Mouse (Mus musculus) intestine, embryonic 16.5 days (tissue): Measurements from ENCODE around the gene Tnfrsf8. TPM values are rescaled to one million over a fixed set of nuclear protein-coding genes. Genes with fewer than 3 reads are reported as not detected.

Experiments
- ATAC-seq: fragments of 200-750 bp; cut with Nextera tagmentation; 2 replicates; pipeline ENCODE4 v1.8.0; 2017; ENCODE audit warnings: moderate TSS enrichment, moderate library complexity
- H3K27ac ChIP-seq: fragments of 300-500 bp; sonication (generic); 2 replicates; pipeline ENCODE4 v1.5.1; 2014; ENCODE audit warnings: mild to moderate bottlenecking, low read length
- H3K27me3 ChIP-seq: fragments of 300-500 bp; sonication (generic); replicated peaks from 2 replicates; pipeline ENCODE4 v1.6.1; 2014; ENCODE audit warnings: low read length, control low read depth, mixed read lengths; ENCODE audit not compliant: control insufficient read depth, insufficient read depth
- H3K36me3 ChIP-seq: fragments of 300-500 bp; sonication (generic); 2 replicates; pipeline ENCODE4 v1.6.1; 2014; ENCODE audit warnings: low read length, control low read depth; ENCODE audit not compliant: control insufficient read depth, insufficient read depth
- H3K4me1 ChIP-seq: fragments of 300-500 bp; sonication (generic); 2 replicates; pipeline ENCODE4 v1.6.1; 2014; ENCODE audit warnings: low read length, control low read depth, mixed read lengths; ENCODE audit not compliant: control insufficient read depth, insufficient read depth
- H3K4me2 ChIP-seq: fragments of 300-500 bp; sonication (generic); 2 replicates; pipeline ENCODE4 v1.6.1; 2014; ENCODE audit warnings: low read depth, low read length, control low read depth
- H3K4me3 ChIP-seq: fragments of 300-500 bp; sonication (generic); 2 replicates; pipeline ENCODE4 v1.5.1; 2014; ENCODE audit warnings: mild to moderate bottlenecking, low read length
- H3K9ac ChIP-seq: fragments of 300-500 bp; sonication (generic); 2 replicates; pipeline ENCODE4 v1.6.1; 2014; ENCODE audit warnings: low read depth, low read length
- H3K9me3 ChIP-seq: fragments of 300-500 bp; sonication (generic); 2 replicates; pipeline ENCODE4 v1.6.1; 2016; ENCODE audit warnings: low read length, control low read depth; ENCODE audit not compliant: control insufficient read depth
- WGBS: fragments of 180-500 bp; shearing (Covaris S2); extraction: QIAGEN DNeasy Blood & Tissue Kit; methylation state at CpG from one replicate; pipeline ENCODE4 v1.1.7; 2014; 5-methylcytosine and 5-hydroxymethylcytosine counted together
- polyA plus RNA-seq: library from polyadenylated mRNA; unstranded; fragments of >200 nt; fragmentation: Nextera tagmentation; extraction: Ambion mirVana; gene quantifications from 2 replicates; pipeline ENCODE4 v1.2.1, GENCODE M21; 2015

Tnfrsf8 gene
- polyA plus RNA-seq, 1 experiment from 2014 or later, result not detected

DNA sequence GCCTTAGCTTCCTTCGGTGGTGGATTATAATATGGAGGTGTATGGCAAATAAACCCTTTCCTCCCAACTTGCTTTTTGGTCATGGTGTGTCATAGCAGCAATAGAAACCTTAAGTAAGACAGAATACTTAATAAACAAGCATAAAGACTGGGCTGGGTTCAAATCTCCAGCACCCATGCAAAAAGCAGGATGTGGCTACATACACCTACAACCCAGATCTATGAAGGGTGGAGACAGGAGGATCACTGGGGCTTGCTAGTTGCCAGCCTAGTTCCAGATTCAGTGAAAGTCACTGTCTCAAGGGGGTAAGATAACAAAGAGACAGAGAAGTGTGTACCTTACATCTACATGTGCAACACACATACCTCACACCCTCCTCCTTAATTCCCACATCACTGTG, 51.4 kb downstream of the Tnfrsf8 start:
- H3K9me3 ChIP-seq, result no peaks in the 10 kb centered on the region
- no peaks in the 10 kb centered on the region for H3K36me3 ChIP-seq
- no peak overlapping the region for H3K9ac ChIP-seq
- H3K4me2 ChIP-seq, result no peak overlapping the region
- no peak overlapping the region for H3K4me3 ChIP-seq
- 100% methylated on average over 1 of the region's 1 CpGs for WGBS
- peaks cover 5% of the 10 kb centered on the region; the same call in 1 of the 2 replicates for H3K4me1 ChIP-seq
- no peaks in the 10 kb centered on the region for H3K27me3 ChIP-seq
- ATAC-seq, result no peak
- no peak overlapping the region for H3K27ac ChIP-seq

DNA sequence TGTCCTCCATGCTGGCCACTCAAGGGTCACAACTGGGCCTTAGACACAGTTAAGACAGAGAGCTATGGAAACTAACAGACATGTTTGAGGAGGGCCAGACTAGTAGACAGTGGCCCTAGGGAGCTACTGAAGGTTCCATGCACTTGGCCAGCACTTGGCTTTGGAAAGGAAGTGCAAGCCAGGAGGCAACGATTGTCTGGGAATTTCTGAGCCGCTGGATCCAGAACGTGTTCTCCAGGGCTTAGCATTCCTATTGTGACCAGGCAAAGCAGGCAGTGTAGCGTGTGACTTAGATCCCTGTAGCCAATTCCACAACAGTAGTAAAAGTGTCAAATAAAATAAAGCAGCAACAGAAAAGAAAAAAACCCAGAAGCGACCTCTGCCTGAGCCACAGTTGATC, 54.2 kb downstream of the Tnfrsf8 start:
- Histone ChIP-seq H3K4me2 (no peak overlapping the region), H3K9ac (no peak overlapping the region), H3K4me1 (peaks cover 5% of the 10 kb centered on the region; the same call in 1 of the 2 replicates), H3K36me3 (no peaks in the 10 kb centered on the region), H3K27ac (no peak overlapping the region), H3K27me3 (no peaks in the 10 kb centered on the region), H3K4me3 (no peak overlapping the region), H3K9me3 (no peaks in the 10 kb centered on the region)
- 82% methylated on average over 5 of the region's 5 CpGs for WGBS
- no peak for ATAC-seq

DNA sequence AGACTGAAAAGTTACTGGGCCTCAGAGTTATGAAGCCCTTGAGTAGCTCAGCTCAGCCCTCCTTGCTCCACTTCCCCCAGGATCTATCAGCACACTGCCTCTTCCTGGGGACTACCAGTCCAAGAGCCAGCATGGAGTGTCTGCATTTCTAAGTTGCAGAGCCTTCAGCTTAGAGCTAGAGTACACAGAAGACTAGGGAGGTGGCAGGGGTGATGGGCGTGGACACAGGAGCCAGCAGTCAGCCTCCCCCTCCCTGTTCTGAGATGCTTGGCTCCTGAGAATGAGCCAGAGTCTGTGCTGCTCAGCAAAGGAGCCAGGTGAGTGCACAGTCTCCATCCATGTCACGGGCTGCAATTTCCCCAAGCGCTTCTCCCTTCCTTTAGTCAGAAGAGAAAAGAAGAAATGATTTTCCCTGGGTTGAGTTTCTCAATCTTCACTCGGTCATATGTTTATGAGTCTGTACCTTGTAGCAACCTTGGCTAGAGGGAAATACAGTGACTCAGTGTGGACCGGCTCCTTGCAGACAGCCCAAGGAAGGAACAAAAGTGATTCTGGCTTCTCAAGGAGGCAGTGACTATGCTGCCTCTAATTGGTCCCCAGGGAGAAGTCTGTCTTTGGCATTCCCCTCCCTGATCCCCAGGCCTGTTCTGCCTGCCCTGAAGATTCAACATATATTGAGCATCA, 57.1 kb downstream of the Tnfrsf8 start:
- Histone ChIP-seq H3K27ac (no peak overlapping the region), H3K4me3 (no peak overlapping the region), H3K9ac (no peak overlapping the region), H3K36me3 (no peaks in the 10 kb centered on the region), H3K27me3 (no peaks in the 10 kb centered on the region), H3K4me1 (no peaks in the 10 kb centered on the region), H3K9me3 (no peaks in the 10 kb centered on the region), H3K4me2 (no peak overlapping the region)
- 54% methylated on average over 5 of the region's 5 CpGs for WGBS
- ATAC-seq, result 0 out of 2 replicates have a peak, but pooled peaks have one; percentile 28

DNA sequence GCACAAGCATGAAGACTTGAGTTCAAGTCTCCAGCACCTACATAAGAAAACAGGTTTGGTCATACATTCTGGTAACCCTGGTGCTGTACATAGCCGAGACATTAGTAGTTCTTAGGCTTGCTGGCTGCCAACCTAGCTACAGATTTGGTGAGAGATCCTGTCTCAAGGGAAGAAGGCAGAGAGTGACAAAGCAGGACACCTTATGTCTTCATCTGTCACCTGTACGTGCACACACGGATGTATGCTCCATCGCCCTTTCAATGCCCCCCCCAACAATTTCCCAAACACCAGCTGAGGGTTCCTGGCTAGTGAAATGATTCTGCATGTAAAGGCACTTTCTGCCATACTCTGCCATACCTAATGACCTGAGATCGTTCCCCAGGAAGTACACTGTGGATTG, 58.8 kb downstream of the Tnfrsf8 start:
- 89% methylated on average over 5 of the region's 5 CpGs for WGBS
- ATAC-seq, result no peak
- no peaks in the 10 kb centered on the region for H3K36me3 ChIP-seq

DNA sequence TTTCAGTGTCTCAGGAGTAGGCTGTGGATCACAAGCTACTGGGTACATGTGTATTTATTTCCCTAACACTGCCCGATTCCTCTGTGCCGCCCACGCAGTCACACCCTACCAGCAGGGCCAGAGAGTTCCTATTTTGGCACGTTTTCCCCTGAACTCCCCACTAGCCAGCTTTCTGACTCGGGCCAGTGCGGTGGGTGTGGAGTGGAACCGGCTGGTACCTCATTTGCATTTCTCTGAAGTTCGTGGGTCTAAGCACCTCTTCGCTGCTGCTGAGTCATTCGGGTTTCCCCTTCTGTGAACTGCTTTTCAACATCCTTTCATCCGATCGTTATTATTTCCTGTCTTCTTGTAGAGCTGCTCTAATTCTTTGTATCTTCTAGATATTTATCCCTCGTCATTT, 60.5 kb downstream of the Tnfrsf8 start:
- H3K4me1 ChIP-seq, result no peaks in the 10 kb centered on the region
- no peaks in the 10 kb centered on the region for H3K27me3 ChIP-seq
- H3K4me3 ChIP-seq, result no peak overlapping the region
- ATAC-seq, result no peak
- 45% methylated on average over 13 of the region's 13 CpGs for WGBS
- no peaks in the 10 kb centered on the region for H3K36me3 ChIP-seq
- no peak overlapping the region for H3K9ac ChIP-seq
- H3K27ac ChIP-seq, result no peak overlapping the region
- no peaks in the 10 kb centered on the region for H3K9me3 ChIP-seq
- H3K4me2 ChIP-seq, result no peak overlapping the region

More for the DNA sequence above, 58.8 kb downstream of the Tnfrsf8 start:
- Histone ChIP-seq H3K4me1 (no peaks in the 10 kb centered on the region), H3K4me2 (no peak overlapping the region), H3K9ac (no peak overlapping the region), H3K9me3 (no peaks in the 10 kb centered on the region), H3K27ac (no peak overlapping the region), H3K27me3 (no peaks in the 10 kb centered on the region), H3K4me3 (no peak overlapping the region)

DNA sequence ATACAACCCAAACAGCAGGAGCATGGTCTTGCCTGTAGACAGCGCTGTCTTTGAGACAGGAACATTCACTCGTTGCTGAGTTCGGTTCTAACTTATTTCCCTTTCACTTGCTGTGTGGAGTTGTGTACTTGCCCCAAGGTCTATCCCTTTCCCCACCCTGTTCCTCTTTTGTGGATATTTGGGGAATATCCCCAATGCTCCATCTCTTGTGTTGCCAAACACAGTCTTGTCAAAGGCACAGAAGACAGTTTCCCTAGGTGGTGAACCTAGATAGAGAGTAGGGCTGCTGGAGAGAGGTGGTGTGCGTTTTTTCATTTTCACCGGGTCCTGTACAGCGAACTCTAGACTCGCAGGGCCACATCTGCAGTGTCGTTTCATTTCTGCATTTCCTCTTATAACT, 62.4 kb downstream of the Tnfrsf8 start:
- Histone ChIP-seq H3K9me3 (no peaks in the 10 kb centered on the region), H3K36me3 (no peaks in the 10 kb centered on the region), H3K27me3 (no peaks in the 10 kb centered on the region), H3K4me1 (no peaks in the 10 kb centered on the region), H3K4me2 (no peak overlapping the region), H3K27ac (no peak overlapping the region), H3K9ac (no peak overlapping the region), H3K4me3 (no peak overlapping the region)
- no peak for ATAC-seq
- WGBS, result 84% methylated on average over 8 of the region's 8 CpGs

DNA sequence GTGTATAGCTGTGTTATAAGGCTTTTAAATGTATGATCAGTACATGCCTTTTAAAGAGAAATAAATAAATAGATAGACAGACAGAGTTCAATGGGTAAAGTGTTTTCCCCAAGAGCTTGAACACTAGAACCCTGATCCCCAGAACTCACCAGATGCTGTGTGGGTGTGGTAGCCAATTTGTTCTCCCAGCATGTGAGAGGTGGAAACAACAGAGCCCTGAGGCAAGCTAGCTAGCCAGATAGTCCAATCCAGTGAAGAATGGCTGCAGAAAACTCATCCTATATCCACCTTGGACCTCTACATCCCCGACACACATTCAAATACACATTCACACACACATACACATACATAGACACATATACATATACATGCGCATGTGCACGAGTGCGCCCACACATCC, 63.4 kb downstream of the Tnfrsf8 start:
- H3K4me2 ChIP-seq, result no peak overlapping the region
- no peaks in the 10 kb centered on the region for H3K36me3 ChIP-seq
- H3K9me3 ChIP-seq, result no peaks in the 10 kb centered on the region
- ATAC-seq, result no peak
- H3K27ac ChIP-seq, result no peak overlapping the region
- H3K4me1 ChIP-seq, result 0 out of 2 replicates have a peak, but pooled peaks cover 2% of the 10 kb centered on the region
- no peak overlapping the region for H3K9ac ChIP-seq
- no peaks in the 10 kb centered on the region for H3K27me3 ChIP-seq
- WGBS, result 93% methylated on average over 4 of the region's 4 CpGs
- H3K4me3 ChIP-seq, result no peak overlapping the region

DNA sequence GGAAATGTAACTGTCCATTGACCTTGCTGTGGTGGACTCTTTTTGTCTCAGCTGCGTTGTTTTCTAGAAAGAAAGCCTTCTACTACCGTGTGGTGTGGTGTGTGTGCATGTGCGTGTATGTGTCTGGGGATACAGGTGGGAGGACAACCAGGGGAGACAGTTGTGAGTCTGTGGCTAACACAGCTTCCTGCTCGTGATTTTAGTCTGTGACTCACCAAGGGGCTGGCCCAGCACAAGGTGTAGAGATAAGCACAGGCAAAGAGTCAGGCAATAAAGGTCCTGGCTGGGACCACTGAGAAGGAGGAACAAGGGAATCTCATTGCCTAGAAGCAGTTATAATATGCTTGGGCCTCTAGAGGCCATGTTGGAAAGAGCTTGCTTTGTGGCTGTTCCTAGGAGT, 65.0 kb downstream of the Tnfrsf8 start:
- Histone ChIP-seq H3K27me3 (no peaks in the 10 kb centered on the region), H3K9ac (no peak overlapping the region), H3K27ac (no peak overlapping the region), H3K9me3 (no peaks in the 10 kb centered on the region), H3K4me2 (no peak overlapping the region), H3K4me1 (peaks cover 6% of the 10 kb centered on the region; the same call in 1 of the 2 replicates), H3K36me3 (no peaks in the 10 kb centered on the region), H3K4me3 (no peak overlapping the region)
- 69% methylated on average over 4 of the region's 4 CpGs for WGBS
- ATAC-seq, result peak; percentile 24; the same call in 1 of the 2 replicates

DNA sequence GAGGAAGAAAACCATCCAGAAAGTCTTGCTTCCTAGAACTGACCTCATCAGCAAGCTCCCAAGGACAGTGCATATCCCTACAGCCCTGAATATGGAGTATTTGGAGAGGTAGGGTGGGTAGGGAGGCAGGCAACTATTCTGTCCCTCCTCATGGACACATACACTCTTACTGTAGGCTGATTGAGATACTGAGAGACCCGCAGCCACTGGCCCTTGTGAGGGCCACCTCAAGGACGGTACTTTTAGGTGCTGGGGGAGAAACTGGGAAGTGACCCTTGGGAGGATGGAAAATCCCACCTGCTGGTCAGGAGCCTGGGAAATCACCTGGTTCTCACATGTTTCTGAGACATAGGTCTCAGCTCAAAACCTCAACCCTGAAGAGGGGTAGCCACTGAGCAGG, 67.4 kb downstream of the Tnfrsf8 start:
- H3K4me1 ChIP-seq, result peaks cover 6% of the 10 kb centered on the region; the same call in 1 of the 2 replicates
- no peaks in the 10 kb centered on the region for H3K36me3 ChIP-seq
- H3K9ac ChIP-seq, result no peak overlapping the region
- no peak for ATAC-seq
- H3K4me3 ChIP-seq, result no peak overlapping the region
- H3K9me3 ChIP-seq, result no peaks in the 10 kb centered on the region
- whole genome bisulfite sequencing, result 65% methylated on average over 2 of the region's 2 CpGs
- H3K27ac ChIP-seq, result no peak overlapping the region
- no peak overlapping the region for H3K4me2 ChIP-seq
- H3K27me3 ChIP-seq, result no peaks in the 10 kb centered on the region
